Mouse (Mus musculus): ENCODE results near the gene C1ql3. TPM values are rescaled to one million over a fixed set of nuclear protein-coding genes. Genes with fewer than 3 reads are reported as not detected.

Gene C1ql3
- polyA plus RNA-seq, 1 experiment from 2014 or later: 1.7 TPM

DNA sequence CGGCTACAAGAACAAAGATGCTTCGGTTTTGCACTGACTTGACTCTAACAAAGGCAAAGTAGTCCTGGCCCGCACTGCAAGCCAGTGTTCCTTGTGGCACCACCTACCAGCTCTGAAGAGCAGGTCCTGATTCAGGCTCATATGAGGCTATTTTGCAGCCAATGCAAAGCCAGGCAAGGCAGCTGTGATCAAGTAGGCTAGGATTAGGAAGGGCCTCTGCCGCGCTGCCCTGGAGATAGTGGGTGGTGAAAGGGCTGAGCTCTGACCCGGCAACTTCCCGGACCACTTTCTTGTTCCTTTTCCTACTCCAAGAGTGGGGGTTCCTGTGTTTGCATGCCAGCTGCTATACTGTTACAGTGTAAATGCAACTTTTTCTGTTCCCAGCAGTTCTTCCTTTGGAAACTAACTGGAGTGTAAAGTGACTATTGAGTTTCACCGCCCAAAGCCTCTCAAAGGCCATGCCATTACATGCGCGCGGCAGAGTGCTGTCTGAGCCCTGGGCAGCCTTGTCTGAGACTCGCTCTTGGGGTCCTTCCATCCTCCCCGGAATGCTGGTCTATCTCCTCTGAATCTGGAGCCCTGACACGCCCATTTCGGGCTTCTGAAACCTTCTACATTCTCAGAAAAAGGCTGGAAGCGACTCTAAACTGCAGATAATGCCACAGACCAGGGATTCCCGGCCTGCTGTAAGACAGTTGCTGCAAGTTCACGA, 2.2 kb downstream of the C1ql3 start:
- no peak overlapping the region; the same call in 1 of the 2 replicates for H3K27ac ChIP-seq (replicated peaks)
- no peaks in the 10 kb centered on the region for H3K9me3 ChIP-seq
- no peaks in the 10 kb centered on the region for H3K36me3 ChIP-seq
- peaks cover 27% of the 10 kb centered on the region for H3K4me1 ChIP-seq
- no peak overlapping the region; the same call in 1 of the 2 replicates for H3K9ac ChIP-seq (replicated peaks)
- peak overlapping the region; percentile 90 for H3K4me2 ChIP-seq (replicated peaks)
- peak; percentile 15; the same call in 1 of the 2 replicates for ATAC-seq (replicated peaks)
- H3K27me3 ChIP-seq: peaks cover 31% of the 10 kb centered on the region
- WGBS: 8% methylated on average over 18 of the region's 18 CpGs
- peak overlapping the region; percentile 44 for H3K4me3 ChIP-seq

DNA sequence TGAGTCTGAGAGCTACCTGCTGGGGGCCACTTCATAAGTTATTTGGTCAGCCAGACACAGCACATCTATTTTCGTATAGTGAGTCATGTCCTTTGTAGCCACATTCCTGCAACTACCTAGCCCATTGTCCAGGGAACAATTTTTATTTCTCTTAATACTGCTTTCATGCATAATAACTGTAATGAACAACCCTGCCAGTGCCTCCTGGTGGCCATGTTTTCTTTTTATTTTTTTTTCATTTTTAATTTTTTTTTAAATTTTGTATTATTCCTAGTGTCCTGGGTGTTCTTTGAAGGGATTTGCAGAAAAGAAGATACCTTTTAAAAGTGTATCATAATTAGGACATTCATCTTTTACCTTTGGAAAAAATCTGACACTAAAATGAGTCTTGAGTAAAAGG, 3.2 kb downstream of the C1ql3 start:
- no peaks in the 10 kb centered on the region for H3K9me3 ChIP-seq
- peaks cover 31% of the 10 kb centered on the region for H3K27me3 ChIP-seq

DNA sequence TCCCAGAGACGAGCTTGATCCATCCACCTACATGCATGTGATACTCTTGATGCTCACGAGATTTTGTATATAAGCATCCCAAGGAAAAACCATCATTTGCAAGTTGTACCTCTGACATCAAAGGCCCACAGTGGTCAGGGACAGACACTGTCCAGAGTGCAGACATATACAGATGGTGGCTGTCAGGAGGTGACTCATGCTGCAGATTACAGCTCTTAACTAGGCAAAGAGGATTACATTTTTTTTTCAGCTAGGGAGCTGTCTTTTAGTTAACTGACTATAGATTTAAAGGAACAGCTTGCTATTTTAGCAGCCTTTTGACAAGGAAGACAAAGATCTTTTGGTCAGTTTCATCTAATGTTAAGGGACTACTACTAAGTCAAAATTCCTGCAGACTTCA, 11.6 kb downstream of the C1ql3 start:
- no peaks in the 10 kb centered on the region for H3K9me3 ChIP-seq
- H3K27ac ChIP-seq (replicated peaks): no peak overlapping the region
- H3K4me2 ChIP-seq (replicated peaks): no peak overlapping the region
- H3K4me3 ChIP-seq: no peak overlapping the region
- H3K9ac ChIP-seq (replicated peaks): no peak overlapping the region
- no peaks in the 10 kb centered on the region for H3K4me1 ChIP-seq
- no peak for ATAC-seq (replicated peaks)
- H3K36me3 ChIP-seq: no peaks in the 10 kb centered on the region
- no peaks in the 10 kb centered on the region for H3K27me3 ChIP-seq
- 73% methylated on average over 2 of the region's 2 CpGs for WGBS

More for the DNA sequence above, 3.2 kb downstream of the C1ql3 start:
- 52% methylated on average over 1 of the region's 1 CpGs for WGBS
- Histone ChIP-seq H3K4me1 (peaks cover 27% of the 10 kb centered on the region), H3K4me2 (replicated peaks) (no peak overlapping the region), H3K4me3 (no peak overlapping the region), H3K36me3 (no peaks in the 10 kb centered on the region), H3K9ac (replicated peaks) (no peak overlapping the region), H3K27ac (replicated peaks) (no peak overlapping the region)
- no peak for ATAC-seq (replicated peaks)

DNA sequence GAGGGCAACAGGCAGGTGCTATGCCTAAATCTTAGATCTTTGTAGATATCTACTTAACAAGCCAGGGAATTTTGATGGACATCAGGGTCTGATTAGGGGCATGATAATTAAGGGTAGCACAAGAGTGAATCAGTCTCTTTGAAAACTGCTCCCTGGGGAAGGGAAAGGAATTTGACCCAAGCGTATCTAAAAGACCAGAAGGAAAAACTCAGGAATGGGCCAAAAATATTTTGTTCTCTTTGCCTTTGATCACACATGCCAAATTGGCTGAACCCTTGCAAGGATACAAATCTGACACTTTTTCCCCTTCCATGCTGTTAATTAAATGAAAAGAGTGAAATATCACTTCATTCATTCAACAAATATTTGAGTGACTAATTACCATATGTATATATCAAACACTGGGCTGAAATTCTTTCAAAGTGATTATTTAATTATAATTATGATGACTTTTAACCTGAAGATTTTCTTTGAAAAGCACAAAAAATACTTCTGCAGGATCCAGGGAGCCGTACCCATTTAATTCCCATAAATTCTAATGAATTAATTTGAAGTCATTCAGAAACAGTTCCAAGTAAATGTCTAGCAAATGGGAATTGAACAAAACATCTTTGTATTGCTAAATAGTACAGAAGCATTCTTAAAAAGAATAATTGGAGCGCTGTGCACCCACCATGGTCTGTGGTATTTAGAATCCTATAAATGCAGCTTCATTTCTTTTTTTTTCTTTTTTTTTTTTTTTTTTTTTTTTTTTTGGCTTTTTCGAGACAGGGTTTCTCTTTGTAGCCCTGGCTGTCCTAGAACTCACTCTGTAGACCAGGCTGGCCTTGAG, 26.5 kb downstream of the C1ql3 start:
- no peak overlapping the region for H3K4me3 ChIP-seq
- no peak overlapping the region for H3K27ac ChIP-seq (replicated peaks)
- 0 out of 2 replicates have a peak, but pooled peaks cover 6% of the 10 kb centered on the region for H3K4me1 ChIP-seq
- no peaks in the 10 kb centered on the region for H3K27me3 ChIP-seq
- H3K9ac ChIP-seq (replicated peaks): no peak overlapping the region
- ATAC-seq (replicated peaks): peak; percentile 75
- no peak overlapping the region for H3K4me2 ChIP-seq (replicated peaks)
- no peaks in the 10 kb centered on the region for H3K36me3 ChIP-seq
- H3K9me3 ChIP-seq: no peaks in the 10 kb centered on the region
- WGBS: 35% methylated on average over 4 of the region's 4 CpGs

DNA sequence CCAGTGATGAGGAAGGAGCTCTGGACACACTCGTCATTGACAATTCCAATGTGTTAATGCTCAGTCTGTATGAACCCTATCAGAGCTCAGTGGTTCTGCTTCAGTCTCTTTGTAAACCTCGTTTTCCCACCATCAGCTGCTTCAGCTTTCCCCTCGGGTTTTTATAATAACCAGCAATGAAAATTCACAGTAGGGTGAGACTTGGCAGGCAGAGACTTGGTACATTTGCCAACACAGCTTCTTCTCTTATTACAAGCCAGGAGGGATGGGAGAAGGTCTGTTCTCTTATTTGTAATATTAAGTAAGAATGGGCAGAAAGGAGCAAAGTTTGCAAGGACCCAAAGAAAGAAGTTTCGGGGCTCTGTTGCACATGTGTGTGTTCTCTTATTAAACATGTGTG, 32.8 kb downstream of the C1ql3 start:
- no peaks in the 10 kb centered on the region for H3K27me3 ChIP-seq
- no peak overlapping the region for H3K4me3 ChIP-seq
- H3K4me2 ChIP-seq (replicated peaks): no peak overlapping the region
- no peaks in the 10 kb centered on the region for H3K9me3 ChIP-seq
- H3K4me1 ChIP-seq: peaks cover 5% of the 10 kb centered on the region
- H3K27ac ChIP-seq (replicated peaks): no peak overlapping the region
- no peak; the same call in 1 of the 2 replicates for ATAC-seq (replicated peaks)
- 59% methylated on average over 4 of the region's 4 CpGs for WGBS
- no peaks in the 10 kb centered on the region for H3K36me3 ChIP-seq
- H3K9ac ChIP-seq (replicated peaks): no peak overlapping the region

DNA sequence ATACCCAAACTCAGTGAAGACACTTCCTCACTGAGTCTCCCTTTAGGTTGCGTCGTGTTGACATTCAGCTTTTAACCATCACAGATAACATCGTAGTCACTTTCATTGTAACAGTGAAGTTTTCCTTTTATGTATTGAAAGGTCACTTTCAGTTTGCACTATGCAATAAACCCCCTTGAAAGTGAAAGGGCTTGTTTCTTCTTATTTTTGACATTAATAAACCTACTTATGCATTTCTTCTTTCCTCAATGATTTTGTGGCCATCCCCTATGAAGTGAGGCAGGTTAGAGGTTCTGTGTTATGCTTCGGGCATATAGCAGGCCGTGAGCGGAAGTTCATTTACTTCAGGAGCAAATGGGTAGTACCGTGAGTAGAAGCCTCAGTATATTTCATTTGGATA, 34.2 kb downstream of the C1ql3 start:
- WGBS: 95% methylated on average over 7 of the region's 7 CpGs
- no peak overlapping the region for H3K9ac ChIP-seq (replicated peaks)
- no peak overlapping the region for H3K27ac ChIP-seq (replicated peaks)
- no peaks in the 10 kb centered on the region for H3K9me3 ChIP-seq
- peaks cover 5% of the 10 kb centered on the region for H3K4me1 ChIP-seq
- H3K4me2 ChIP-seq (replicated peaks): no peak overlapping the region
- no peak for ATAC-seq (replicated peaks)
- H3K27me3 ChIP-seq: peaks cover 6% of the 10 kb centered on the region
- no peaks in the 10 kb centered on the region for H3K36me3 ChIP-seq
- H3K4me3 ChIP-seq: no peak overlapping the region

DNA sequence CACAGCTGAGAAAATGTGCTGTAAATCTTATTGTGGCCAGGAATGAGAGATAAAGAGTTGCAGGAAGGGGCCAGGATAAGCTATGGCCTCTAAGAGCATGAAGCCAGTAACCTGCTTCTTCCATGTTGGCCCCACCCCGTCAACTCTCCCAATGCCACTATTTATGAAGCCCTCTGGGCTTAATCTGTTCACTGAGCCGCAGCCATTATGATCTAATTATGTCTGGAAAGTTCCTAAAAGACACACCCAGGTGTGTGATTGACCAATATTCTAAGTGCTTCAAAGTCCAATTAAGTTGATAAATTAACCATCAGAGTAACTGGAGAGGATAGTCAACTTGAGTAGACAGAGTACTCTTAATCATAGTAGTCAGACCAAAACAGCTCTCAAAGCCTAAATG, 37.9 kb downstream of the C1ql3 start:
- Histone ChIP-seq H3K27ac (replicated peaks) (no peak overlapping the region), H3K4me2 (replicated peaks) (no peak overlapping the region), H3K36me3 (no peaks in the 10 kb centered on the region), H3K9me3 (no peaks in the 10 kb centered on the region), H3K9ac (replicated peaks) (no peak overlapping the region), H3K4me1 (peaks cover 9% of the 10 kb centered on the region), H3K27me3 (peaks cover 9% of the 10 kb centered on the region), H3K4me3 (no peak overlapping the region)
- ATAC-seq (replicated peaks): no peak
- WGBS: 86% methylated on average over 2 of the region's 2 CpGs

DNA sequence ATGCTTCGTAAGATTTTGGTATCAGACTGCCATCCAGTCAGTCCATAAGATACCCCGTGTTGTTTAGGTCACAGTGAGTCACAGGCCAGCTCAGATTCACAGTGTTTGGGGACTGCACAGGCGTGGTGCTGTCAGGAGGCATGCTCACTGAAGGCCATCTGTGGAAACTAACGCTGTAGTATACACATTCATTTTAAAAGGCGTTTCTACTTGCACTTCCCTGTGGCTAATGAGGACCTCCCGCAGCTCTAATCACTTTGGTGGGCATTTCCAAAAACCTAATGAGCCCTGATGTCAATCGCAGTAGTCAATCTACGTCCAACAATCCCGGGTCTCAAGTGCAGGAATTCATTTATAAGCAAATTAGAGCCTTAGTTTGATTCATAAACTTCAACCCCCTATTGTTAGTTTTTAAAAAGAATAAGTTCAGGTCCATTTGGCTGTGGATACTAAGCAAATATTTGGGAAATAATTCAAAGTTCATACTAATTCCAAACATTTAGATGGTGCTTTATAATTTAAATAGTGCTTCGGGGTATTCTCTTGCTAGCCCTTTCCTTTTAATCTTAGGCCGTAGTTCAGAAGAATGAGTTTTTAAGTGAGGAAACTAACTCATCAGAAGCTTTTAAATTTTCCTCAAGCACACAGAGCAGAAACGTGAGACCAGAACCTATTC, 41.4 kb downstream of the C1ql3 start:
- Histone ChIP-seq H3K27ac (replicated peaks) (no peak overlapping the region), H3K4me2 (replicated peaks) (no peak overlapping the region), H3K9ac (replicated peaks) (no peak overlapping the region), H3K36me3 (no peaks in the 10 kb centered on the region), H3K27me3 (peaks cover 9% of the 10 kb centered on the region), H3K4me3 (no peak overlapping the region), H3K4me1 (peaks cover 6% of the 10 kb centered on the region), H3K9me3 (no peaks in the 10 kb centered on the region)
- 9% methylated on average over 12 of the region's 12 CpGs for WGBS
- ATAC-seq (replicated peaks): peak; percentile 96

DNA sequence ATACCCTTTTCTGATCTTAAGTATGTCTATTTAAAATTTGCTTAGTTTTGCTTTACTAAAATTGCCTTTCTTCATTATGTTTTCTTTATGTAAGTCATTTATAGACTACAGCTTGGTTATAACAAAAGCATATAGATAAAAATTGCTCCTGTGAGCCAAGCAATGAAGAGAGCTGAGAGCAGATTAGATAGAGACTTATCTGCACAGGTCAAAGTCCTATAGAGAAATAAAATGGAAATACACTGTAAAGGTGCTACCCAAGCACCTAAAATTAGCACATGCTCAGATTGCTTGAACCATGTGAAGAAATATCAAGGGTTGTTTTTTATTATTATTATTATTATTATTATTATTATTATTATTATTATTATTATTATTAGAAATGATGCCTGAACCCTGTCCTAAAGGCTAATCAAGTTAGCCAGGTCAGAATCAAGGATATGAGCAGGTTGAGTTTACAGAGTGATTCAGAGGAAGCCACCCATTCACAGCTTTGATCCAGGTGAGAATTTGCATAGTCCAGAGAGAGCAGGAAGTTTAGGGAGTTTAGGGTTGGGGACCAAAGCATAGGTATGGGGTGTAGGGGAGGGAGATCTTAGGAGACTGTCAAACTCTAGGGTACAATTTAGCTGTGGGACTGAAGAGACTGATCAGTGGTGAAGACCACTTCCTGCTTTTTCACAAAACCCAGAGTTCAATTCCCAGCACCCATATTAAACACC, 54.7 kb downstream of the C1ql3 start:
- Histone ChIP-seq H3K27me3 (no peaks in the 10 kb centered on the region), H3K4me3 (no peak overlapping the region), H3K36me3 (no peaks in the 10 kb centered on the region), H3K4me2 (replicated peaks) (no peak overlapping the region), H3K9ac (replicated peaks) (no peak overlapping the region), H3K9me3 (no peaks in the 10 kb centered on the region), H3K4me1 (no peaks in the 10 kb centered on the region), H3K27ac (replicated peaks) (no peak overlapping the region)
- ATAC-seq (replicated peaks): no peak

Data from forebrain, embryonic 15.5 days (tissue).